Mouse (Mus musculus): ENCODE results near the gene Alox5. TPM values are rescaled to one million over a fixed set of nuclear protein-coding genes. Genes with fewer than 3 reads are reported as not detected.

The Alox5 gene
- polyA plus RNA-seq, 1 experiment: 1.5 TPM

DNA sequence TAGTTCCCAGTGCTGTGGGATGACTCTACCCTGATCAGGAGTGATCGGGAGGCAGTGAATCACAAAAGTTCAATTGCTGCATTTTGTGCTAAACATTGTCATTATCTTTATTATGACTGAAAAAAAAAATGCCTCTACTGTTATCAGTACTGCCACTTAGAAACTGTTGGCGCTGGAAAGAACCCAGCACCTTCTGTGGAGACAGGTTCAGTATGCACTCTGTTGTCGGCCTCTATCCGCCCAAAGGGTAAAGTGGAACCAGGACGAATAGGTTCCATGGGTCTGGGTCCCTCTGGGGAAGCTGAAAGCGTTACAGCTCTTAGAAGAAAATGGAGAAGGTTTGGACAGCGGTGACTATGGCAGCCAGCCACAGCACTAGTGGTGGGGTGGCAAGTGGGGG, 82.1 kb downstream of the Alox5 start:
- Histone ChIP-seq H3K27ac (ENCODE audit: insufficient read depth, low read length) (no peak overlapping the region), H3K4me3 (ENCODE audit: insufficient read depth, low read length) (no peak overlapping the region), H3K4me1 (ENCODE audit: control insufficient read depth, insufficient read depth, low read length) (peaks cover 2% of the 10 kb centered on the region)
- TF ChIP-seq POLR2A (IDR thresholded peaks at IDR 0.05; ENCODE audit: extremely low read depth, insufficient read depth, low read length) (no peak), CTCF (IDR thresholded peaks at IDR 0.05; ENCODE audit: extremely low read depth, insufficient read depth, low read length) (no peak)

DNA sequence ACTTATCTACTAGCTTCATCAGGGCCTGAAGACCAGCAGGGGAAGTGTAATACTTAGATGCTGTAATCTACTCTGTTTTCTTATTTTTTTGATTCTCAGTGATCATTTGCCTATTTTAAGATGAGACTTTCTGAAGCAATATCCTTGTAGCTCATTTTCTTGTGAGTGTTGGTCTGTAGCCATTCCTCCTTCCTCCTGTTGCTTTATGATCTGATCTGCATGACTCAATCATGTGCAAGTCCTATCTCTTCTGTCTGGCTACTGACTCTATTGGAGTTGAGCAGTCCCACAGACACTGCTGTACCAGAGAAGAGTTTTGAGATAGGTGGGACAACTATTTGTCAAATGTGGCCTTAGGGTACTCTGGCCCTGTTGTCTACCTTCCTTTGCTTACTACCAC, 86.4 kb downstream of the Alox5 start:
- no peak overlapping the region for H3K27ac ChIP-seq (ENCODE audit: insufficient read depth, low read length)
- no peak for TF ChIP-seq CTCF (IDR thresholded peaks at IDR 0.05; ENCODE audit: extremely low read depth, insufficient read depth, low read length)
- no peaks in the 10 kb centered on the region for H3K4me1 ChIP-seq (ENCODE audit: control insufficient read depth, insufficient read depth, low read length)
- no peak overlapping the region for H3K4me3 ChIP-seq (ENCODE audit: insufficient read depth, low read length)

DNA sequence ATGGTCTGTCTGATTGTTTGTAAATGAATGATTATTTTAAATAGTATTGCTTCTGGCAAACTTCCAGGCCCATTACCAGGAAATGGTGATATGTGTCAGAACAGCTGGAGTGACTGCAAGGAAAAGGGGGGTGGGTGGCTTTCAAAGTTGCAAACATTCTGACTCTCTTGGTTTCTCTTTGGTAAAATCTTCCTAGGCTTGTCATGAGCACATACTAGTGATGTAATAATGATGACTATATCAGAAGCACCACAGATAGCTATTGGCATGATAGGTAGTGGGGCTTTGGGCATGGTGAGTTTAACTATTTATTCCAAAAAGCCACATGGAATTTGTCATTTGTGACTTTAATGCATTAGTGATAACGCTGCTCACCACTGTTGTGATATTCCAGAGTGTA, 86.8 kb downstream of the Alox5 start:
- H3K4me3 ChIP-seq (ENCODE audit: insufficient read depth, low read length): no peak overlapping the region
- no peaks in the 10 kb centered on the region for H3K4me1 ChIP-seq (ENCODE audit: control insufficient read depth, insufficient read depth, low read length)
- TF ChIP-seq POLR2A (IDR thresholded peaks at IDR 0.05; ENCODE audit: extremely low read depth, insufficient read depth, low read length) (no peak), CTCF (IDR thresholded peaks at IDR 0.05; ENCODE audit: extremely low read depth, insufficient read depth, low read length) (no peak)
- no peak overlapping the region for H3K27ac ChIP-seq (ENCODE audit: insufficient read depth, low read length)

DNA sequence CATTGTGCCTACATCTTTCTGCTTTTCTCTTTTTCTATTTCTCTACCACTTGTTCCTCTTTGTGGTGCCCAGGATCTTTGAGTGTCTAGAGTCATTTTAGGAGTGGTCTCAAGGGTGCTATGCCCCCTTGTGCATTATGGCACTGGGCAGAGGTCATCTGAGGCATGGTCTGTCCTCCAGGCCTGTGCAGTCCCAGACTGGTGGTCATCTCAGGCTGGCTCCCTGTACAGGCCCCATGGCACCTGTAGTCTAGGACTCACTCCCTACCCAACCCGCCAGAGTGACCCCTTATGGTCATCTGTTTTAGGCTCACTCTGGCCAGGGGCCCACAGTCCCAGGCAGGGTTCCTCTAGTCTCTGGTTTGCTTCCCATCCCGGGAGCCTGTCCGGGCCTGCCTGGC, 89.5 kb downstream of the Alox5 start:
- Histone ChIP-seq H3K4me1 (ENCODE audit: control insufficient read depth, insufficient read depth, low read length) (no peaks in the 10 kb centered on the region), H3K4me3 (ENCODE audit: insufficient read depth, low read length) (no peak overlapping the region), H3K27ac (ENCODE audit: insufficient read depth, low read length) (no peak overlapping the region)
- TF ChIP-seq CTCF (IDR thresholded peaks at IDR 0.05; ENCODE audit: extremely low read depth, insufficient read depth, low read length): no peak
- no peak for TF ChIP-seq POLR2A (IDR thresholded peaks at IDR 0.05; ENCODE audit: extremely low read depth, insufficient read depth, low read length)

DNA sequence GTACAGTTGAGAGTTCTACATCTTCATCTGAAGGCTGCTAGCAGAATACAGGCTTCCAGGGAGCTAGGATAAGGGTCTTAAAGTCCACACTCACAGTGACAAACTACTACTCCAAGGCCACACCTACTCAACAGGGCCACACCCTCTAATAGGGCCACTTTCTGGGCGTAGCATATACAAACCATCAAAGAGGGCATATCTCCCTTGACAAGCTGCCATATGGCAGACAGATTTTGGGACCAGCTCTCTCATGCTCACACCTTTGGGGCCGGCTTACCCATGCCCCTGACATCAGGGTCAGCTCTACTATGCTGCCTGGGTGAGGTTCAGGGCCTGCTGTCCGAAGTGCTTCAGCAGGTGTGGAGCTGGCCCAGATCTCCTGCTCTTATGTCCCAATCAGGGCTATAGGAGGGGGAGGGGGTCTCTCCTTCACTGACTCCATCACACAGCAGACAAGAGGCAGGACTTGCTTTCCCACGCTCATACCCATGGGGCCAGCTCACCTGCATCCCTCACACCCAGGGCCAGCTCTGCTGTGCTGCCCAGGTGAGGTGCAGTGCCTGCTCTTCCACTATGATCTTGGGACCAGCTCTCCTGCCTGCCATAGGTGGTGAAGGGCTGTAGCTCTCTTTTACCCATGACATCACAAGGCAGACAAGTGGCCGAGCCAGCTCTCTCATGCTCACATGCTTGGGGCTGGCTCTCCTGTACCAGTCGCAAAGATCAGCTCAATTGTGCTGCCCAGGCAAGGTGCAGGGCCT, 90.6 kb downstream of the Alox5 start:
- no peak for TF ChIP-seq POLR2A (IDR thresholded peaks at IDR 0.05; ENCODE audit: extremely low read depth, insufficient read depth, low read length)
- TF ChIP-seq CTCF (IDR thresholded peaks at IDR 0.05; ENCODE audit: extremely low read depth, insufficient read depth, low read length): no peak
- no peak overlapping the region for H3K4me3 ChIP-seq (ENCODE audit: insufficient read depth, low read length)
- H3K27ac ChIP-seq (ENCODE audit: insufficient read depth, low read length): no peak overlapping the region
- H3K4me1 ChIP-seq (ENCODE audit: control insufficient read depth, insufficient read depth, low read length): no peaks in the 10 kb centered on the region

DNA sequence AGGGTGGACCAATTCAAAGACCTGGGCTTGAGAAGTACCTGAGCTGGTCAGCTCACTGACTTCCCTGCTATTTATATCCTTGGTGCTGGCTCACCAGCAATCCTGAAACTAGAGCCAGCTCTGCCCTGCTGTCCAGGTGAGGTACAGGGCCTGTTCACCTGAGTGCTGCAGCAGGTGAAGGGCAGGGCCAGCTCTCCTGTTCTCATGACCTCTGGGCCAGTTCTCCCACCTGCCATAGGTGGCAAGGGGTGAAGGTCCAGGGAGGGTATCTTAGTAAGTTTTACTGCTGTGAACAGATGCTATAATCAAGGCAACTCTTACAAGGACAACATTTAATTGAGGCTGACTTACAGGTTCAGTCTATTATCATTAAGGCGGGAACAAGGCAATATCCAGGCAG, 91.2 kb downstream of the Alox5 start:
- no peak for TF ChIP-seq POLR2A (IDR thresholded peaks at IDR 0.05; ENCODE audit: extremely low read depth, insufficient read depth, low read length)
- no peak for TF ChIP-seq CTCF (IDR thresholded peaks at IDR 0.05; ENCODE audit: extremely low read depth, insufficient read depth, low read length)
- H3K27ac ChIP-seq (ENCODE audit: insufficient read depth, low read length): no peak overlapping the region
- no peaks in the 10 kb centered on the region for H3K4me1 ChIP-seq (ENCODE audit: control insufficient read depth, insufficient read depth, low read length)
- H3K4me3 ChIP-seq (ENCODE audit: insufficient read depth, low read length): no peak overlapping the region

DNA sequence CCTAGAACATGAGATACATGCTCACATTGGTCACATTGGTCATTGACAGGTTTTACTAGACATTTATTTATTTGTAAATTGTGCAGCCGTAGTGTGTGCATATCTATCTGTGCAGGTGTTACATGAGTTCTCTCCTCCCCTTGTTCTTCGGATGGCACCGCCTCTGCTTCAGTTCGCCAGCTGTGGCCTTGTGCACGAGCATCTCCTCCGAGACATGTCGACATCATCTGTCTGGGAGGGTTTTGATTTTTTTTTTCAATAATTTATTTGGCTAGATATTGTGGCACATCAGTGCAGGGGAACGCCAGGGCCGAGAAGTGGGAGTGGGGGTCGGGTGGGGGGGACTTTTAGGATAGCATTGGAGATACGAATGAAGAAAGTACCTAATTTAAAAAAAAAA, 93.0 kb downstream of the Alox5 start:
- Histone ChIP-seq H3K4me3 (ENCODE audit: insufficient read depth, low read length) (no peak overlapping the region), H3K4me1 (ENCODE audit: control insufficient read depth, insufficient read depth, low read length) (no peaks in the 10 kb centered on the region), H3K27ac (ENCODE audit: insufficient read depth, low read length) (no peak overlapping the region)
- no peak for TF ChIP-seq POLR2A (IDR thresholded peaks at IDR 0.05; ENCODE audit: extremely low read depth, insufficient read depth, low read length)
- TF ChIP-seq CTCF (IDR thresholded peaks at IDR 0.05; ENCODE audit: extremely low read depth, insufficient read depth, low read length): no peak

DNA sequence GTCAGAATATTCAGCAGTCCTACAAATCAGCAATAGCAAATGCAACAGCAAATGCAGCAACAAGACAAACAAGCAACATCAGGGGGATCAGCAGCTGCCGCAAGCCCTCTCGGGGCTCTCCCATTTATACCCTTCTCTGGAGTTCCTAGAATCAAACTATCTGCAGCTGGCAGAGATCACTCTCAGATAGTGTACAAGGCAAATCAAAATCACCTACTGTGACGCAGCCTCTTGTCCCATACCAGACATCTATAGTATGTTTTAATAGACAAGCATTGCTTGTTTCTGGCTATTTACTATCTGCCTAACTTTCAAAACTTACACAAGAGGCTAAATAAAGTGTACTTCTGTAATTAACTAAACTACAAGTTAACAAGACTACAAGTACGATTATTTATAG, 99.0 kb downstream of the Alox5 start:
- Histone ChIP-seq H3K27ac (ENCODE audit: insufficient read depth, low read length) (no peak overlapping the region), H3K4me1 (ENCODE audit: control insufficient read depth, insufficient read depth, low read length) (peaks cover 4% of the 10 kb centered on the region; the same call in 1 of the 2 replicates), H3K4me3 (ENCODE audit: insufficient read depth, low read length) (no peak overlapping the region)
- no peak for TF ChIP-seq POLR2A (IDR thresholded peaks at IDR 0.05; ENCODE audit: extremely low read depth, insufficient read depth, low read length)
- TF ChIP-seq CTCF (IDR thresholded peaks at IDR 0.05; ENCODE audit: extremely low read depth, insufficient read depth, low read length): no peak

DNA sequence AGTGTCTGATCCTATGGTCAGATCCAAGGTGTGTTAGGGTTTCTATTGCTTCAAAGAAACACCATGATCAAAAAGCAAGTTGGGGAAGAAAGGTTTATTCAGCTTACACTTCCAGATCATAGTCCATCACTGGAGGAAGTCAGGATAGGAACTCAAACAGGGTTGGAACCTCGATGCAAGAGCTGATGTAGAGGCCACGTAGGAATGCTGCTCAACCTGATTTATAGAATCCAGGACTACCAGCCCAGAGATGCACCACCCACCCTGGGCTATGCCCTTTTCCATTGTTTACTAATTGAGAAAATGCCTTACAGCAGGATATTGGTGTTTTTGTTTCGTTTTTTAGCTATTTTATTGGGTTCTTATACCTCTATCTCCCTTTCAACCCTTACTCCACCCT, 99.5 kb downstream of the Alox5 start:
- Histone ChIP-seq H3K4me1 (ENCODE audit: control insufficient read depth, insufficient read depth, low read length) (peaks cover 5% of the 10 kb centered on the region; the same call in 1 of the 2 replicates), H3K27ac (ENCODE audit: insufficient read depth, low read length) (no peak overlapping the region), H3K4me3 (ENCODE audit: insufficient read depth, low read length) (no peak overlapping the region)
- TF ChIP-seq CTCF (IDR thresholded peaks at IDR 0.05; ENCODE audit: extremely low read depth, insufficient read depth, low read length): no peak
- no peak for TF ChIP-seq POLR2A (IDR thresholded peaks at IDR 0.05; ENCODE audit: extremely low read depth, insufficient read depth, low read length)

Other genes starting within 250 kb of the Alox5 start
- gene Zfand4, start 197.0 kb downstream of the Alox5 start, polyA plus RNA-seq (2012; rRNA removed): 6.0 and 6.1 TPM in 2 replicates
- gene March8, start 123.2 kb downstream of the Alox5 start, polyA plus RNA-seq (2012; rRNA removed): 56.6 and 61.6 TPM in 2 replicates
- not detected in 2 replicates for gene Olfr211, start 27.9 kb upstream of the Alox5 start, polyA plus RNA-seq (2012; rRNA removed)
- not detected in 2 replicates for gene Olfr212, start 45.3 kb upstream of the Alox5 start, polyA plus RNA-seq (2012; rRNA removed)
- gene Olfr213, start 77.3 kb upstream of the Alox5 start, polyA plus RNA-seq (2012; rRNA removed): not detected in 2 replicates
- 0.08 and 0.11 TPM in 2 replicates for gene Gm5580, start 90.0 kb upstream of the Alox5 start, polyA plus RNA-seq (2012; rRNA removed)
- gene Olfr214, start 93.1 kb upstream of the Alox5 start, polyA plus RNA-seq (2012; rRNA removed): not detected in 2 replicates
- not detected in 2 replicates for gene Olfr215, start 123.0 kb upstream of the Alox5 start, polyA plus RNA-seq (2012; rRNA removed)
- 27.3 and 27.7 TPM in 2 replicates for gene Zfp422, start 167.8 kb upstream of the Alox5 start, polyA plus RNA-seq (2012; rRNA removed)
- 1.6 and 2.1 TPM in 2 replicates for gene Depp1, start 189.4 kb upstream of the Alox5 start, polyA plus RNA-seq (2012; rRNA removed)
- 3.5 and 3.9 TPM in 2 replicates for gene Rassf4, start 212.8 kb upstream of the Alox5 start, polyA plus RNA-seq (2012; rRNA removed)

Measured in cortical plate, adult 2 months (tissue).